Mouse (Mus musculus): ENCODE data around the gene Gm21616.
"Not testable (repeated sequence)": the region's sequence is repeated elsewhere in the genome, so short reads cannot be mapped to it uniquely, and the experiment has no call there.

Gene Gm21616

DNA sequence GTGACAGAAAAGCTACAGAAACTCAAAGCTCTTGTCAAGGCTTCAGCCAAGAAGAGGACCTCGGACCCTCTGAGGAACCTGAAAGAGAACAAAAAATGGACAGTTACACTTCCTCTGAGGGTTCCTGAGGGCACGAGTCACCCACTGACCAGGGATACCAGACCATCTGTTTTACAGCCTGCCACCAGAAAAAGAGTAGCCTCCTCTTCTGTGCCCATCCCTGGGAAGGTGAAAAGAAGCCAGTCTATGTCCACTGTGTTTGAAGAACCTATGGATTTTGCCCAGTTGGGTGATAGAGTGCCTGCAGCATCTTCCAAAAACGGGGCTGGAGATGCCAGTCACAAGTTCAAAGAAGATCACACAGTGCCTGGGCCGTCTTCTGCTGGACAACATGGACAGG is at the start of gene Gm21616:
Gene Gm21616, plus strand, starts transcription at position 301 of the 400 bp plus-strand sequence.
- DNase-seq (ENCODE audit: extremely low spot score, low read depth, low spot score): not testable (repeated sequence)

All from hindlimb bud, embryonic 11.5 days (tissue).